Mouse (Mus musculus): ENCODE data around the gene Gmip.

Gmip gene

DNA sequence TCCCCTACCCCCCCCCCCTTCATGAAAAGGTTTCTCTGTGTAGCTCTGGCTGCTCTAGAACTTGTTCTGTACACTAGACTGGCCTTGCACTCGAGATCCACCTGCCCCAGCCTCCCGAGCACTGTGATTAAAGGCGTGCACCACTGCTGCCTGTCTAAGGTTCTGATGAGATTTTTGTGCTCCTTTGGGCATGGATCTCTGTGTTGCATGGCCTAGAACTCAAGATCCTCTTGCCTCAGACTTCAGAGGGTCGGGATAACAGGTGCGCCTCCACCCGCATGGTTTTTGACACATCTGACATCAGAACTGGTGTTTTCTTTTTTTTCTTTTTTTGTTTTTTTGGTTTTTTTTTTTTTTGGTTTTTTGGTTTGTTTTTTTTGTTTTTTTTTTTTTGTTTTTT, 3.9 kb upstream of the Gmip start:
- DNase-seq, result no peak

DNA sequence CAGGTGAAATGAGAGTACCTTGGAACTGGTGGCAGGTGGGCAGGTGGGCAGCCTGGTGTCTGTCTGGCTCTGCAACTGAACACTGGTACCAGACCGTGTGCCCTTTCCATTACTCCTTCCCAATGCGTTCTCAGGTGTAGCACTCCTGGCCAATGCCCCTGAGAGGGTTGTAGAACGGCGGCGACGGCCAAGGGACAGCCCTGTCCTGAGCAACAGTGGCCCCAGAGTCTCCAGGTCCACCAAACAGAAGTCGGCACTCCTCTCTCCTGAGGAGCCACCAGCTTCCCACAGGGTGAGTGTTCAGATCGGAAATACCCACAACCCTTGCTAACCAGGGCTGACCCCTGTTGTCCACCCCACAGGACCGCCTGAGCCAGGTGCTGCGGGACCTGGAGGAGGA, 3.4 kb upstream of the Gmip start:
- DNase-seq, result no peak

DNA sequence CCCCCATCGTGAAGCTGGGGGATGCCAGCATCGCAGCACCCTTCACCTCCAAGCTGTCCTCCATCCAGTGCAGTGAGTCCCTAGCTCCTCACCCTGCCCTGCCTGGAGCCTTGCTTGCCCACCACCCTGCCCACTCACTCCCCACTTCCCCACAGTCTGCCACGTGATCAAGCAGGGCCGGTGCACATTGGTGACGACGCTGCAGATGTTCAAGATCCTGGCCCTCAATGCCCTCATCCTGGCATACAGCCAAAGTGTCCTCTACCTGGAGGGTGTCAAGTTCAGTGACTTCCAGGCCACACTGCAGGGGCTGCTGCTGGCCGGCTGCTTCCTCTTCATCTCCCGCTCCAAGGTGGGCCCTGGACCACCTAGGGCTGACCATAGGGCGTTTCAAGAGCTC, 3.0 kb upstream of the Gmip start:
- no peak for DNase-seq

DNA sequence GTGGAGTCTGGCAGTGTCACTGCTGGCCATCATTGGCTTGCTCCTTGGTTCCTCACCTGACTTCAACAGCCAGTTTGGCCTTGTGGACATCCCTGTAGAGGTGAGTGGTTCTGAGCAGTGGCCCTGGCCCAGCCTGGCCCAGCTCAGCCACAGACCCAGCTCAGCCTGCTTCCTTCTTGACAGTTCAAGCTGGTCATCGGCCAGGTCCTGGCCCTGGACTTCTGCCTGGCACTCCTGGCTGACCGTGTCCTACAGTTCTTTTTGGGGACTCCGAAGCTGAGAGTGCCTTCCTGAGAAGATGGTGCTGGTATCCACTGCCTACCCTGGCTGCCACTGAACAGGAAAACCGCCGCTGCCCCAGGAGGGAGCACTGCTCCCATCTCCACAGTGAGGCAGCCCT, 1.2 kb upstream of the Gmip start:
- DNase-seq, result no peak

DNA sequence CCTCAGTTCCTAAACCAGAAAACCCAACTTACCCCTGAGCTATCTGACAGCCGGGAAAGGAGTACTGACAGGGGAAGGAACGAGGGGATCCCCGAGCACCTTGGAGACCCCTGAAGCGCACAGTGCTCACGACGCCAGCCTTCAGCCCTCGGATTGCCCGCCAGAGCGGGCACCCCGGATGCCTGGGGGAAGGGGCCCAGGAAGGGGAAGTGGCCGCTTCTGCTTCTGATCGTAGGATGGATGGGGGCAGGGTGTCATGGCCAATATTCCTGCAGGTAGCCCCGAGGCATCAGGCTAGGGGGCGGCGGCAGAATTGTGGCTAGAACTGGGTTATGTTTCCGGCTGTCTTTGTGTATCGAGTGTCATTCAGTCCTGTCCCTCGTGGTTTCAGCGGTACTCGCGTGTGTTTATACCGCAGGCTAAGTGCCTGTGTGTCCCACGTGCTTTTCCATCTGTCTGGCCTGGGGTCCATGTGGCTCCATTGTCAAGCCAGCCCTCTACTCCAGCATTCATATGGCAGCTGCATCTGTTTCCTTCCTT, 455 bp downstream of the Gmip start:
- DNase-seq, result peak; percentile 58

DNA sequence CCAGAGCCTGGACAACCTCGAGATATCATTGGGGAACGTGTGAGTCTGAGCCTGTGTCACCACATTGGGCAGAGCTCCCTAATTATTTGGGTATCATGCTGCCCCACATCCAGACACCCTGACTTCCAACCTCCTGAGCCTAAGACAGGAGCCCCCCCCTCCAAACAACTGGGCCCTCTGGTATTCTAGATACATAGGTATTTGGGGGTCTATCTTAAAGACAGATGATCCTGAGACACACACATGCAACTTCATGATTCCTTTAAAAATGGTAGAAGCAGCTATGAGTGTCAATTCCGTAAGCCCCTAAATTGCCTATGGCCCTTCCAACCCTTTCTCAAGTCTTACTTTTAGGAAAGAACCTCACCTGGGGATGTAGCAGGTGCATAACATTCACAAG, 1.3 kb downstream of the Gmip start:
- DNase-seq, result no peak

DNA sequence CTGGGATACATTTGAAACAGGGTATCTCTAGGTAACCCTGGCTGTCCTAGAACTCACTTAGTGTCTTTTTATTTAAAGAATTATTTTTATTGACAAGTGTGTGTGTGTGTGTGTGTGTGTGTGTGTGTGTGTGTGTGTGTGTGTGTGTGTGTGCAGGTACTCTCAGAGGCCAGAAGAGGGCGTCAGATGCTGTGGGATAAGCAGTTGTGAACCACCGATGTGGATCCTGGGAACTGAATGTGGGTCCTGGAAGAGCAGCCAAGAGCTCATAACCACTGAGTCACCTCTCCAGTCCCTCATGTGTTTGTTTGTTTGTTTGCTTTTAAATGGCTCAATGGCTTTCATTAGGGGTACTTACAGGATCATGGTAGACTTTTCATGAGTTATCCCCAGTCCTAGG, 6.4 kb downstream of the Gmip start:
- DNase-seq, result no peak

DNA sequence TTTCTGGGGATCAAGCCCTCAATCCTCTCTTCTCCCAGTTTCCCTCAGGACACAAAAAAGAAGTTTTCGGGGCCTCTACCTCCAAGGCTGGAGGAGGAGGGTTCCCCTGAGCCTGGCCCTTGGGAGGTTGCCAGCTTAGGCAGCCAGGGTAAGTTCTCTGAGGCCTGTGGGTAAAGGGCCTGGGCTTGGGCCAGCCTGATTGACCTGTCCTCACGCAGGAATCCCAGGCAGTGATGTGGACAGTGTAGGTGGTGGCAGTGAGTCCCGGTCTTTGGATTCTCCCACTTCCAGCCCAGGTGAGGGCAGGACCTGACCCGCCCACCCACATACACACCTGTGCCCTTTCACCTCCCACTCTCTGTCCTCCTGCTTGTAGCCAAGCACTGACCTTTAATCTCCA, 6.9 kb downstream of the Gmip start:
- no peak for DNase-seq

DNA sequence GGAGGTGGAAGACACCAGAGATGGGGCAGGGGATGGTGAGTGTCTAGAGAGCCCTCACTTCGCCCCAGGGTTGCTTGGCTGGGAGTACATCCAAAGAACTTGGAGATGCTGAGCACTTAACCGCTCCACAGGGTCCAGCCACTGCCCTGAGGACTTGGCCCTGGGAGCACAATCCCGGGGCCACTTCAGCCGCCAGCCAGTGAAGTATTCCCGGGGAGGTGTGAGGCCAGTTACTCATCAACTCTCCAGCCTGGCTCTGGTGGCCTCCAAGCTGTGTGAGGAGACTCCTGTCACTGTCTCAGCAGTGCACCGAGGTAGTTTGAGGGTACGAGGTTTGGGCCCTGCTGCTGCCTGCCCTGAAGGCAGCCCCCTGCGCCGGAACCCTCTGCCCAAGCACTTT, 12.0 kb downstream of the Gmip start:
- no peak for DNase-seq

DNA sequence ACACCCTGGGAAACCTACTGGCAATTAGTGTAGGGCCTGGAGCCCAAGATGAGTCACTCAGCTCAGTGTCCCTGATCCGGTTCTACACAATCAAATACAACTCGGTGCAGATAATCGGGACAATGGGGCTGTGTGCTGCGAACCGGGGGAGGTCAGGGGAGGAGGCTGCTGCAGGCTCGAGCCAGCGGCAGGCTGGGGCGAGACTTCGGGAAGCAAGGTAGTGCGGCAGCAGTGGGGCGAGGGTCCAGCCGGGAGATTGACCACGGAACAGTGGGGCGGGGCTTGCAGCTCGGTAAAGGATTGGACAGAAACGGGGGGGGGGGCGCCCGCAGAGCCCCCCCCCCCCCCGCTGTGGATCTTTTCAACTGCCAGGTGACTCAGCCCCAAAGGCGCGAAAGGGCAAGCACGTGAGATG, 13.5 kb downstream of the Gmip start:
- DNase-seq, result peak; percentile 69

DNA sequence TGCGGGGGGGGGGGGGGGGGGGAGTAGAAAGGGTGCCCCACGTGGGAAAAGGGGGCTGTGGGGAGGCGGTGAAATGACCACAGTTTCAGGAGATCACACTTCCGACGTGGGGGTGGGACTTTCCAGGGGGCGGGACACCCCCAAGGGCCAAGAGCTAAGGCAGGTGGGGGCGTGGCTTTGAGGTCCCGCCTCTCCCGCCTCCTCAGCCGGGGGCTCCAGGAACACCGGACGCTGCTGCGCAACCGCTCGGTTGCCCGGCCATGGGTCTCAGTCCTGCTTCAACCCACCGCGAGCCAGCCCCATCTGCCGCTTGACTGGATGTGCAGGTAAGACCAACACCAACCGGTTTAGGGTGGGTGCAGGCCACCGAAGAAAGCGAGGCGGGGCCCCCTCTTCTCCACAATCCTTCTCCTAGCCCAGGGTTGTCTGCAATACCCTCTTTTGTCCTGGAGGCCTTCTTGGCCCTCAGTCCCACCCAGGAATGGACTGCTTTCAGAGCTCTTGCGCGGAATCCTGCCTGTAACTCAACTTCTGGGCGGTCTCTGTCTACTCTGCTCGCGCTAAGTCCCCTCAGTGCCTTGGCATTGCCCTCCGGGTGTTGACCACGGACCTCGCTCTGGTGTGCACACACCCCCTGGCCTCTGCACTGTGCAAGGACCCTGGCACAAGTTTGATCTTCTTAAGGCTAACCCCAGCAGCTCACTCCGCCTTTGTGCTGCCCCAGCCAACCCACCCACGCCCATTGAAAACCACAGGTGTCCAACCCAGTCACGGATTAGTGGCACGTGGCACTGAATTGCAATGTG, 14.1 kb downstream of the Gmip start, which contains the start of gene Lpar2:
Gene Lpar2, plus strand, starts transcription at position 44 of the 806 bp plus-strand sequence.
- peak; percentile 69 for DNase-seq

DNA sequence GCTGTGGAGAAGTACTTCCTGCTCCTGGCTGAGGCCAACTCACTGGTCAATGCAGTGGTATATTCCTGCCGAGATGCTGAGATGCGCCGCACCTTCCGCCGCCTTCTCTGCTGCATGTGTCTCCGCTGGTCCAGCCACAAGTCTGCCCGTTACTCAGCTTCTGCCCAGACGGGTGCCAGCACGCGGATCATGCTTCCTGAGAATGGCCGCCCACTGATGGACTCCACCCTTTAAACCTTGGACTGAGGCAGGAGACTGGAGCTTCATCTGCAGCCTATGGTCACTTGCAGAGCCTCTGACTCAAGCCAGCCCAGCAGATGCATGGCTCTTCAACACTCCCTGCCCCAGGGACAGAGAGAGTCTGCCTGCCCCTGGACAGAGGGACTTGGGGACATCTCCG, 17.9 kb downstream of the Gmip start:
- no peak for DNase-seq

DNA sequence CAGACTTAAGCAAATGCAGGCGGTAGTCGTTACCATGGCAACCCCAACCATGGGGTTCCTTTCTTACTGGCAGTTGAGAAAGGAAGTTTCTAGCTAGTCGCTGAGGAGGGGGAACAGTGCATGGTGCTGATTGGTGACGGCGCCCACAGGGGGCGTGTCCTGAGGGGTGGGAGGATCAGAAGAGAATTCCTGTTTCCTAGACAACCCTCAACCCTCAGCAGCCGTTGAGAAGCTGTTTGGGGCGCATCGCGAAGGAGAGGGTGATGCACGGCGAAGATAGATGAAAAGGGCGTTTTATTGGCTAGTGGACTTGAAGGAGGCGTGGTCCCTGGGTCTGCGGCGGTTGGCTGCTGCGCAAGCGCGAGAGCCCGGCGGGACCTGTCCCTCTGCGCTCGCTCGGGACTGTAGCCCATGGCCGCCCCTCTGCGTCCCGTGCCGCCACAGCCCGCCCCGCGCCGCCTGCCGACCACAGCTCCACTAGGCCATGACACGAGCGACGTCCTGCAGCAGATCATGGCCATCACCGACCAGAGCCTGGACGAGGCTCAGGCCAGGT, 23.9 kb downstream of the Gmip start, which contains the start of gene Pbx4:
Gene Pbx4, plus strand, starts transcription at position 194 of the 556 bp plus-strand sequence.
- peak; percentile 98 for DNase-seq

DNA sequence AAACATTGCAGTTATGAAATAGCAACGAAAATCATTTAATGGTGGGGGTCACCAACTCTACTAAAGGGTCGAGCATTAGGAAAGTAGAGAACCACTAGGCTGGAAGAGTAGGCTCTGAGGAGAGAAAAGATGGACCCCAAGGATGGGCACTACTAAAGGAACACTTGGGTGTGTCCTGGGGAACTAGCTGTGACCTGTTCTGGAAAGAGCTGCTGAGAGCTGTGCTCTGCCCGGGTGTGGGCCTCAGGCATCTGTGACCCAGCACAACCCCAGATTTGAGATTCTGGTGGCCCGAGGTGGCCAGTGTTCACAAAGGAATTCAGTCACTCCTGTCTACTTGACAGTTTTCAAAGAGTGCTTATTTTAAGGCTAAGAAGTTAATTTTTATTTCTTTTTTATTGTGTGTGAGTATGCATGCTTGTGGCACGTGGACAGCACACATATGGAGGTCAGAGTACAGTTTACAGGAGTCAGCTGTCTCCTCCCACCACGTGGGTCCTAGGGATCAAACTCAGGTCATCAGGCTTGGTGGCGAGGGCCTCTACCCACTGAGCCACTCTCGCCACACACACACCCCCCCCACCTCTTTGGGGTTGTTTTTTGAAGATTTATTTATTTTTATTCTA, 28.7 kb downstream of the Gmip start:
- DNase-seq, result no peak

DNA sequence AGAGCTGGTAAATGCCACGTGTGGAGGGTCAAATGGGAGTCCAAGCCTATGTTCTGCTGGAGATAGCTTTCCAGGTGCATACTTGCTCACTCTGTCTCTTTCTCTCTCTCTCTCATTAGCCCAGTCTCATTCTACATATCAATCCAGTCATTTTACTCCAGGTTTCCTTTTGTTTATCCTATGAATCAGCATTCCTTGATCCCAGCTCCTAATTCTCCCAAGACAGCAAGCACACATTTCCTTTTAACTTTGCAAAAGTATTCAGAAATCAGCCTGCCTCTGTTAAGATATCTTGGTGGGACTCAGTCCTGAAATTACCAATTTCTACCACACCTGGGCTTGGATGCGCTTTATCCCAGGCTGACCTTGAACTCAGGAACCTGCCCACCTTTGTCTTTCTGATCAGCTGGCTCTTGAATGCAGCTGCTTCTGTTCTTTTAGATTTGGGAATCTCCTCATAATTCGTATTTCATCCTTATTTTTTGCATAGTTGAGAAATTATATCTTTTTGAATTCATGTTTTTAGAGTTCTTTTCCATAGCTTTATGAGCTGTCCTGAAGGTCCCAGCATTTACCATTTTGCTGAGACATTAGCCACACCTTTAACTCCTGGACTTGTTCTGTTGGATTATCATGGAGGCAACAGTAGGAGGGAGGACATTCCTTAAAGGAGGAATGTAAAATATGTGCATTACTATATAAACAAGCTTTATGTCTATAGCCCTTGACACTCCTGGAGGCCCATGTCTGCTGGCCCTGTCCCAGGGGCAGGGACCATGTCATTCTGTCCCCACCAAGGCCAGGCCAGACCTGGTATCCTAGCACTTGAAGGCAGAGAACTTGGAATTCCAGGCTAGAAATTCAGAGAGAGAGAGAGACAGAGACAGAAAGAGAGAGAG, 38.9 kb downstream of the Gmip start:
- DNase-seq, result no peak

DNA sequence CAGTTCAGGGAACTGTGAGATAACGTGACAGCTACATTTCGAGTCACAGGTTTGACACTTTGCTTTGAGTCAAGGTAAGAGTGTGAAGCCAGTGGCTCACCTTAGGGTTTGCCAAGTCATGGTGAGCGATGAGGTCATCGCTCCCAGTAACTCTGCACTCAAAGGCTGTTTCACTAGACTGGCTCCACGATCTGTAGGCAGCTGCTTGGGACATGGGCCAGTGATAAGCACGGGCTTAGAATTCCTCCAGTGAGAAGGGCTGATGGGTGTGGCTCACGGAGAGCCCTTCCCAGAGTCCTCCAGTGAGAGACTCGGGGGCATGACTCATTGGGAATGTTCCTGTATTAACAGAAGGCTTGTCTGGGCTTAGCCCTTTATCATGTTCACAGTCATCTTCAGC, 40.5 kb downstream of the Gmip start:
- no peak for DNase-seq

DNA sequence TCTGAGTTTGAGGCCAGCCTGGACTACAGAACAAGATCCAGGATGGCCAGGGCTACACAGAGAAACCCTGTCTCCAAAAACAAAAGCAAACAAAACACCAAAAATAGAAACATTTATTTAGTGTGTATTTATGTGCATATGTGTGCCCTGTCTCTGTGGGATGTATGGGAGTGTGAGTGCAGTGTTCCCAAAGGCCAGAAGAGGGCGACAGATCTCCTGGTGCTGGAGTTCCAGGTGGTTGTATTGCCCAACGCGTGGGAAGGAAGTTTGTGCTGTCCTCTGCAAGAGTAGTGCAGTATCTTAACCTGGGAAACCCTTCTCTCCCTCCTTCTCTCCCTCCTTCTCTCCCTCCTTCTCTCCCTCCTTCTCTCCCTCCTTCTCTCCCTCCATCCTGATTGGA, 41.4 kb downstream of the Gmip start:
- DNase-seq, result no peak

DNA sequence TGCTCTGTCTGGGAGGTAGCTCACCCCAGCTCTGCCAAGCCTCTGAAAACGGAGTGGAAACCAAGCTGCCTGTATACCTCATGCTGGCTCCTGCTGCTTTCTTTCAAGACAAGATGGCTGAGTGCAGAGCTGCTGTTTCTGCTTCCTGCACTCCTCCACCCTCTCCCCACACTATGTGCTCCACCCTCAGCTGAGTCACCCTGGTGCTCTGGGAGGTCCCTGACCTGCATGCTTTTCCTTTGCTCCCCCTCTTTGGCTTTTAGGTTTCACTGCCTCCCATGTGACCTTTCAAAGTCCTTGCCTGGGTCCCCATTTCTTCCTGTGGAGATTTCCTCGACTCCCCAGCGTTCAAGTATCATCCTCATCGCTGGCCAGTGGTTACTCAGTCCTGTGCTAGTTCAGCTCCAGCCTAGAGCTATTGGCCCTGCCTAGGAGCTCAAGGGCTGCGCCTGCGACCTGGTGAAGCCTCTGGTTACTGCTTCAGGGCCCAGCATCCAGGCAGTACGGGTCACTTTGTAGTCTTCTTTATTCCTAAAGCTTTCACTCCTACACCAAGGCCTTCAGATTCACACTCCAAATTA, 42.5 kb downstream of the Gmip start:
- no peak for DNase-seq

DNA sequence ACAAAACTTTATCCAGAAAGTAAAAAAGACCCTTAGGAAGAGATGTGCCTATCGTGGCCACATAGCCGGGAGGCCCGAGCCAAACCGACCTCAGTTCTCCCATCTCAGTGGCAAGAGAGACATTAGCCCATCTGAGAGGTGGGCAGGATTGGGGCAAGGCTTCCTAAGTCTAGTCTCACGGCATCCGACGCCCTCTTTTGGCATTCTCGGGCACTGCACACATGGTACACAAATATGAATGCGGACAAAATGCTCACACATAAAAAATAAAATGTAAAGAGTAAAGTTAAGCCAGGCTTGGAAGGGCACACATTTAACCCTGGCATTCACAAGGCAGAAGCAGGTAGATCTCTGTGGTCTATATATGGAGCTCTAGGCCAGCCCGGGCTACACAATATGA, 45.4 kb downstream of the Gmip start:
- DNase-seq, result no peak

DNA sequence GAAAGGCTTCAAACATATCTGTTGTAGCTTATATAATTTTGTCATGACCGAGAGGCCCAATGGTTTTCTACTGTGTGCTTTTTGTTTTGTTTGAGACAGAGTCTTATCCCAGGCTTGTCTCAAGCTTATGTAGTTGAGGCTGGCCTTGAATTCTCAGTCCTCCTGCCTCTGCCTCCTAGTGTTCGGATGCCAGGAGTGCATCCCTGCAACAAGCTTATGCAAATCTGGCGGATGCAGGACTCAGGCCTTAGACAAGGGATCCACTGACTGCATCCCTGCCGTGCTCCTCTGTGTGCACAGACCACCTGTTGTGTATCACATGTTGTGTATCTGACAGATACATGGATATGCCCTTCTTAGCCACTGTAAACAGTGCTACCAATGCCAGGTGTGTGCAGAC, 52.3 kb downstream of the Gmip start:
- peak; percentile 39 for DNase-seq

DNA sequence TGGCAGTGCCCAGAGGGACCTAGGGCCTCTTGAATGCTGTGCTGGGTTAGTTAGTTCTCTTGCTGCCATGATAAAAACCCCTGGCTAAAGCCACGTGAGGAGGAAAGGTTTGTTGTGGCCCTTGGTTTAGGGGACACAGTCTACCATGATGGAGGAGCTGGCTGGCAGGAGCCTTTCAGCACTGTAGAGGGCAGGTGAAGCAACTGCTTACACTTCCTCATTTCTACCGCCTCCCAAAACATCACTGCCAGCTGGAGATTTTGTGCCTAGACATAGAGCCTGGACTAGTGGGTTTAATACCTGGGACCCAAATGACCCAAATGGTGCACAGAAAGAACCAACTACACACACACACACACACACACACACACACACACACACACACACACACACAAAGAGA, 52.8 kb downstream of the Gmip start:
- DNase-seq, result no peak

DNA sequence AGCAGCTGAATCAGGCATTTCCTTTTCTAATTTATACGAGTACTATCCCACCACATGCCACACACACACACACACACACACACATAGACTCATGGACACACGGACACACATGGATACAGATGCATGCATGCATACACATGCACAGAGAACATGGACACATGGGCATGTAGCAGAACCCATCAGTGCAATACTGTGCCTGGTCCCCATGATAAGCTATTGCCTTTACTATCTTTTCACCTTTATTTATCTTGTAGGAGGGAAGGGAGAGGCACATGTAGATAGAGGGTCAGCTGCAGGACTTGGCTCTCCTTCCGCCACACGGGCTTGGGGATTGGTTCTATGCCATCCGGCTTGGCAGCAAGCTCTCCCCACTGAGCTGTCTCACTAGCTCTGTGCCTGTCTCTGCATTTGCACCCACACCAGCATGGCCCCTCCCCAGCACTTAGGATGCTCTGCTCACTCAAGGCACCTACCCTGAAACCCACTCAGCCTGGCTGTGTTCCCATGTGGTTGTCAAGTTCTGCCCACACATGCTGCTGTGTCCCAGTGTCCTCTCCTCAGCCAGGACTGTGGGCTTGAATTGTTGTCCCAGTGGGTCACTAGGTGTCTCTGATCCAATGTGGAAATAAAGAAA, 55.0 kb downstream of the Gmip start:
- DNase-seq, result no peak

All from retina, postnatal 1 day (tissue).